Mouse (Mus musculus): ENCODE data around the gene Ier2. TPM values are rescaled to one million over a fixed set of nuclear protein-coding genes. Genes with fewer than 3 reads are reported as not detected.
A peak's percentile ranks its signal among the peaks of the same experiment; 100 is the strongest.

Gene Ier2
- polyA plus RNA-seq, 1 experiment from 2014 or later: 16.0 TPM

- peak overlapping the region; percentile 42 for H3K4me3 ChIP-seq (replicated peaks; ENCODE audit: low read depth, low read length)
- no peaks in the 10 kb centered on the region for H3K9me3 ChIP-seq (ENCODE audit: control insufficient read depth, low read length)
- H3K36me3 ChIP-seq (ENCODE audit: control insufficient read depth, insufficient read depth, low read length): peaks cover 5% of the 10 kb centered on the region
- ATAC-seq (ENCODE audit: low FRiP score, low TSS enrichment) (no peak), DNase-seq (peak; percentile 8)
- WGBS: 29% methylated on average over 9 of the region's 9 CpGs
- H3K9ac ChIP-seq (replicated peaks; ENCODE audit: low read length): no peak overlapping the region
- peak overlapping the region; percentile 85 for H3K4me2 ChIP-seq (ENCODE audit: low read length)
- H3K27ac ChIP-seq (replicated peaks; ENCODE audit: low read depth, low read length): peak overlapping the region; percentile 60
- no peaks in the 10 kb centered on the region for H3K27me3 ChIP-seq (ENCODE audit: control insufficient read depth, insufficient read depth, low read length)
- peaks cover 17% of the 10 kb centered on the region for H3K4me1 ChIP-seq (ENCODE audit: control insufficient read depth, insufficient read depth, low read length)
Observed at GRCm38 (mm10) chr8:84640010-84640588, 22.6 kb downstream of the Ier2 start.

- WGBS: under 1% methylated on average over 104 of the region's 106 CpGs
- Histone ChIP-seq H3K36me3 (ENCODE audit: control insufficient read depth, insufficient read depth, low read length) (peaks cover 5% of the 10 kb centered on the region), H3K9me3 (ENCODE audit: control insufficient read depth, low read length) (no peaks in the 10 kb centered on the region), H3K4me2 (ENCODE audit: low read length) (peak overlapping the region; percentile 85), H3K4me3 (replicated peaks; ENCODE audit: low read depth, low read length) (peak overlapping the region; percentile 47), H3K27me3 (ENCODE audit: control insufficient read depth, insufficient read depth, low read length) (no peaks in the 10 kb centered on the region), H3K27ac (replicated peaks; ENCODE audit: low read depth, low read length) (peak overlapping the region; percentile 88), H3K9ac (replicated peaks; ENCODE audit: low read length) (peak overlapping the region; percentile 74), H3K4me1 (ENCODE audit: control insufficient read depth, insufficient read depth, low read length) (peaks cover 23% of the 10 kb centered on the region)
- DNase-seq (peak; percentile 99), ATAC-seq (ENCODE audit: low FRiP score, low TSS enrichment) (peak; percentile 91)
Observed at GRCm38 (mm10) chr8:84639162-84640009, 23.3 kb downstream of the Ier2 start.

GRCm38 (mm10) chr8:84638555-84639161, 24.0 kb downstream of the Ier2 start:
- DNase-seq (peak; percentile 58), ATAC-seq (ENCODE audit: low FRiP score, low TSS enrichment) (peak; percentile 28)
- Histone ChIP-seq H3K36me3 (ENCODE audit: control insufficient read depth, insufficient read depth, low read length) (peaks cover 12% of the 10 kb centered on the region), H3K9ac (replicated peaks; ENCODE audit: low read length) (peak overlapping the region; percentile 74), H3K27me3 (ENCODE audit: control insufficient read depth, insufficient read depth, low read length) (no peaks in the 10 kb centered on the region), H3K4me3 (replicated peaks; ENCODE audit: low read depth, low read length) (peak overlapping the region; percentile 47), H3K9me3 (ENCODE audit: control insufficient read depth, low read length) (no peaks in the 10 kb centered on the region), H3K4me2 (ENCODE audit: low read length) (peak overlapping the region; percentile 85), H3K27ac (replicated peaks; ENCODE audit: low read depth, low read length) (peak overlapping the region; percentile 88), H3K4me1 (ENCODE audit: control insufficient read depth, insufficient read depth, low read length) (peaks cover 23% of the 10 kb centered on the region)
- under 1% methylated on average over 43 of the region's 52 CpGs for WGBS

- Histone ChIP-seq H3K36me3 (ENCODE audit: control insufficient read depth, insufficient read depth, low read length) (peaks cover 18% of the 10 kb centered on the region), H3K9ac (replicated peaks; ENCODE audit: low read length) (peak overlapping the region; percentile 74), H3K27me3 (ENCODE audit: control insufficient read depth, insufficient read depth, low read length) (no peaks in the 10 kb centered on the region), H3K4me1 (ENCODE audit: control insufficient read depth, insufficient read depth, low read length) (peaks cover 23% of the 10 kb centered on the region), H3K4me2 (ENCODE audit: low read length) (peak overlapping the region; percentile 85), H3K9me3 (ENCODE audit: control insufficient read depth, low read length) (no peaks in the 10 kb centered on the region), H3K27ac (replicated peaks; ENCODE audit: low read depth, low read length) (peak overlapping the region; percentile 88; the same call in 1 of the 2 replicates), H3K4me3 (replicated peaks; ENCODE audit: low read depth, low read length) (peak overlapping the region; percentile 47)
- no peak for ATAC-seq (ENCODE audit: low FRiP score, low TSS enrichment)
- WGBS: 40% methylated on average over 8 of the region's 8 CpGs
- no peak for DNase-seq
Observed at GRCm38 (mm10) chr8:84637946-84638554, 24.6 kb downstream of the Ier2 start.

GRCm38 (mm10) chr8:84636051-84636691, 26.5 kb downstream of the Ier2 start:
- Histone ChIP-seq H3K4me2 (ENCODE audit: low read length) (no peak overlapping the region), H3K27me3 (ENCODE audit: control insufficient read depth, insufficient read depth, low read length) (no peaks in the 10 kb centered on the region), H3K9me3 (ENCODE audit: control insufficient read depth, low read length) (no peaks in the 10 kb centered on the region), H3K27ac (replicated peaks; ENCODE audit: low read depth, low read length) (peak overlapping the region; percentile 86), H3K4me3 (replicated peaks; ENCODE audit: low read depth, low read length) (no peak overlapping the region), H3K36me3 (ENCODE audit: control insufficient read depth, insufficient read depth, low read length) (peaks cover 23% of the 10 kb centered on the region), H3K4me1 (ENCODE audit: control insufficient read depth, insufficient read depth, low read length) (peaks cover 23% of the 10 kb centered on the region), H3K9ac (replicated peaks; ENCODE audit: low read length) (no peak overlapping the region)
- 88% methylated on average over 17 of the region's 17 CpGs for WGBS
- DNase-seq (no peak), ATAC-seq (ENCODE audit: low FRiP score, low TSS enrichment) (no peak)

GRCm38 (mm10) chr8:84635397-84636050, 27.1 kb downstream of the Ier2 start:
- no peak for DNase-seq
- Histone ChIP-seq H3K27me3 (ENCODE audit: control insufficient read depth, insufficient read depth, low read length) (no peaks in the 10 kb centered on the region), H3K4me2 (ENCODE audit: low read length) (no peak overlapping the region), H3K27ac (replicated peaks; ENCODE audit: low read depth, low read length) (peak overlapping the region; percentile 86), H3K4me1 (ENCODE audit: control insufficient read depth, insufficient read depth, low read length) (peaks cover 23% of the 10 kb centered on the region), H3K9me3 (ENCODE audit: control insufficient read depth, low read length) (no peaks in the 10 kb centered on the region), H3K4me3 (replicated peaks; ENCODE audit: low read depth, low read length) (no peak overlapping the region), H3K9ac (replicated peaks; ENCODE audit: low read length) (peak overlapping the region; percentile 45; the same call in 1 of the 2 replicates), H3K36me3 (ENCODE audit: control insufficient read depth, insufficient read depth, low read length) (peaks cover 23% of the 10 kb centered on the region)
- WGBS: 58% methylated on average over 14 of the region's 14 CpGs
- no peak for ATAC-seq (ENCODE audit: low FRiP score, low TSS enrichment)

- peak overlapping the region; percentile 45 for H3K9ac ChIP-seq (replicated peaks; ENCODE audit: low read length)
- H3K4me2 ChIP-seq (ENCODE audit: low read length): no peak overlapping the region
Observed at GRCm38 (mm10) chr8:84634849-84635304, 27.8 kb downstream of the Ier2 start.

More at GRCm38 (mm10) chr8:84634849-84635304, 27.8 kb downstream of the Ier2 start:
- H3K27ac ChIP-seq (replicated peaks; ENCODE audit: low read depth, low read length): peak overlapping the region; percentile 86
- no peak overlapping the region for H3K4me3 ChIP-seq (replicated peaks; ENCODE audit: low read depth, low read length)
- 15% methylated on average over 9 of the region's 9 CpGs for WGBS
- no peaks in the 10 kb centered on the region for H3K9me3 ChIP-seq (ENCODE audit: control insufficient read depth, low read length)
- H3K4me1 ChIP-seq (ENCODE audit: control insufficient read depth, insufficient read depth, low read length): peaks cover 23% of the 10 kb centered on the region
- no peak for ATAC-seq (ENCODE audit: low FRiP score, low TSS enrichment)
- no peaks in the 10 kb centered on the region for H3K27me3 ChIP-seq (ENCODE audit: control insufficient read depth, insufficient read depth, low read length)
- peak; percentile 80 for DNase-seq
- peaks cover 27% of the 10 kb centered on the region for H3K36me3 ChIP-seq (ENCODE audit: control insufficient read depth, insufficient read depth, low read length)

All from midbrain, embryonic 14.5 days (tissue).